Mouse (Mus musculus) cerebellum, adult 2 months (tissue): ENCODE measurements around the gene Ifnab. TPM values are rescaled to one million over a fixed set of nuclear protein-coding genes. Genes with fewer than 3 reads are reported as not detected.

Experiments
- DNase-seq, 2 experiments: peaks; one replicate each; pipeline ENCODE4 v3.0.0; 2021
- H3K27ac ChIP-seq: fragments of 200-500 bp; 2 replicates; pipeline ENCODE4 v1.5.1; 2012; ENCODE audit warnings: low read length, control low read depth, inconsistent platforms; ENCODE audit not compliant: insufficient read depth
- H3K27me3 ChIP-seq: fragments of 200-500 bp; 2 replicates; pipeline ENCODE4 v1.6.1; 2012; ENCODE audit warnings: inconsistent platforms, mild to moderate bottlenecking, low read length, moderate library complexity; ENCODE audit not compliant: control insufficient read depth, insufficient read depth
- H3K4me1 ChIP-seq: fragments of 200-500 bp; 2 replicates; pipeline ENCODE4 v1.6.1; 2011; ENCODE audit warnings: low read length; ENCODE audit not compliant: control insufficient read depth, insufficient read depth
- H3K4me3 ChIP-seq: fragments of 200-500 bp; replicated peaks from 2 replicates; pipeline ENCODE3; 2011; ENCODE audit warnings: mild to moderate bottlenecking, low read depth, low read length, control low read depth; ENCODE audit not compliant: insufficient read depth
- CTCF ChIP-seq: fragments of 200-500 bp; IDR thresholded peaks from 2 replicates; pipeline ENCODE4 v1.5.1; 2011; ENCODE audit warnings: low read depth, mild to moderate bottlenecking, control low read depth, low read length, moderate library complexity, borderline replicate concordance; ENCODE audit not compliant: insufficient read depth
- POLR2A ChIP-seq: fragments of 200-500 bp; IDR thresholded peaks from 2 replicates; pipeline ENCODE4 v1.6.1; 2011; ENCODE audit warnings: low read length, control low read depth, borderline replicate concordance; ENCODE audit not compliant: insufficient read depth
- WGBS: fragments of 180-500 bp; shearing (Covaris S2); methylation state at CpG from one replicate; pipeline ENCODE4 v1.1.7; 2018; 5-methylcytosine and 5-hydroxymethylcytosine counted together
- polyA plus RNA-seq: library from polyadenylated mRNA; depleted of rRNA; stranded (reverse); fragments of >200 nt; gene quantifications from 2 replicates; pipeline ENCODE4 v1.2.3, GENCODE M21; 2012

Ifnab gene
- polyA plus RNA-seq, 1 experiment: not detected

- WGBS: 88% methylated on average over 2 of the region's 2 CpGs
- no peaks in the 10 kb centered on the region; the same call in 1 of the 2 replicates for H3K27me3 ChIP-seq
- no peak for TF ChIP-seq POLR2A
- TF ChIP-seq CTCF: no peak
- no peaks in the 10 kb centered on the region for H3K4me1 ChIP-seq
- no peak for DNase-seq
- H3K27ac ChIP-seq: no peak overlapping the region
- H3K4me3 ChIP-seq: no peak overlapping the region
Measured at GRCm38 (mm10) chr4:88693392-88693791, 2.2 kb upstream of the Ifnab start.

GRCm38 (mm10) chr4:88692537-88692936 is 1.4 kb upstream of the Ifnab start:
- no peak for DNase-seq
- TF ChIP-seq POLR2A: no peak
- TF ChIP-seq CTCF: no peak
- Histone ChIP-seq H3K27me3 (no peaks in the 10 kb centered on the region; the same call in 1 of the 2 replicates), H3K4me1 (no peaks in the 10 kb centered on the region), H3K27ac (no peak overlapping the region), H3K4me3 (no peak overlapping the region)
- WGBS: 96% methylated on average over 1 of the region's 1 CpGs

- no peak for TF ChIP-seq POLR2A
- TF ChIP-seq CTCF: no peak
- DNase-seq: no peak
- Histone ChIP-seq H3K4me3 (no peak within 1 kb of the TSS), H3K27me3 (no peaks in the 10 kb centered on the region), H3K4me1 (no peaks in the 10 kb centered on the region), H3K27ac (no peak within 1 kb of the TSS)
- 100% methylated on average over 1 of the region's 1 CpGs for WGBS
Measured at GRCm38 (mm10) chr4:88683812-88684211, 7.3 kb downstream of the Ifnab start, which contains the start of gene Ifna2. Gene Ifna2 (minus strand): TSS chr4:88683912.

GRCm38 (mm10) chr4:88681353-88681752 is 9.8 kb downstream of the Ifnab start:
- TF ChIP-seq CTCF (no peak), POLR2A (no peak)
- 54% methylated on average over 3 of the region's 3 CpGs for WGBS
- Histone ChIP-seq H3K27me3 (no peaks in the 10 kb centered on the region), H3K27ac (no peak overlapping the region), H3K4me3 (no peak overlapping the region), H3K4me1 (no peaks in the 10 kb centered on the region)
- no peak for DNase-seq

- Histone ChIP-seq H3K4me3 (no peak overlapping the region), H3K27ac (no peak overlapping the region), H3K27me3 (no peaks in the 10 kb centered on the region), H3K4me1 (no peaks in the 10 kb centered on the region)
- peak; percentile 16; the same call in 1 of the 2 replicates for TF ChIP-seq CTCF
- TF ChIP-seq POLR2A: no peak
- DNase-seq: no peak
- WGBS: 54% methylated on average over 8 of the region's 8 CpGs
Measured at GRCm38 (mm10) chr4:88680362-88680761, 10.8 kb downstream of the Ifnab start.

GRCm38 (mm10) chr4:88676824-88677223 is 14.3 kb downstream of the Ifnab start, which contains the start of gene Ifna16:
Gene Ifna16 (minus strand): TSS chr4:88676924.
- DNase-seq: no peak
- H3K4me3 ChIP-seq: no peak within 1 kb of the TSS
- no peaks in the 10 kb centered on the region for H3K4me1 ChIP-seq
- no peaks in the 10 kb centered on the region for H3K27me3 ChIP-seq
- no peak within 1 kb of the TSS for H3K27ac ChIP-seq
- WGBS: 86% methylated on average over 1 of the region's 1 CpGs
- TF ChIP-seq CTCF (no peak), POLR2A (no peak)

- H3K4me1 ChIP-seq: no peaks in the 10 kb centered on the region
- no peak overlapping the region for H3K27ac ChIP-seq
- 36% methylated on average over 1 of the region's 1 CpGs for WGBS
- H3K4me3 ChIP-seq: no peak overlapping the region
- no peaks in the 10 kb centered on the region for H3K27me3 ChIP-seq
- DNase-seq: no peak
- TF ChIP-seq POLR2A (no peak), CTCF (no peak)
Measured at GRCm38 (mm10) chr4:88655461-88655860, 35.7 kb downstream of the Ifnab start.

- TF ChIP-seq POLR2A (no peak), CTCF (no peak)
- Histone ChIP-seq H3K27ac (no peak overlapping the region), H3K27me3 (no peaks in the 10 kb centered on the region), H3K4me3 (no peak overlapping the region), H3K4me1 (no peaks in the 10 kb centered on the region)
- no peak for DNase-seq
- WGBS: 73% methylated on average over 3 of the region's 3 CpGs
Measured at GRCm38 (mm10) chr4:88653644-88654043, 37.5 kb downstream of the Ifnab start.

GRCm38 (mm10) chr4:88644359-88644758 is 46.8 kb downstream of the Ifnab start, which contains the start of gene Ifna13:
Gene Ifna13 (minus strand): TSS chr4:88644459.
- H3K4me3 ChIP-seq: no peak within 1 kb of the TSS

More at GRCm38 (mm10) chr4:88644359-88644758, 46.8 kb downstream of the Ifnab start, which contains the start of gene Ifna13:
- DNase-seq: no peak
- TF ChIP-seq CTCF (no peak), POLR2A (no peak)
- 51% methylated on average over 2 of the region's 2 CpGs for WGBS
- Histone ChIP-seq H3K4me1 (no peaks in the 10 kb centered on the region), H3K27me3 (no peaks in the 10 kb centered on the region), H3K27ac (no peak within 1 kb of the TSS)
